Mouse (Mus musculus) hematopoietic stem cell, adult 5-6 weeks (primary cell): ENCODE measurements around the gene 1700016C15Rik. TPM values are rescaled to one million over a fixed set of nuclear protein-coding genes. Genes with fewer than 3 reads are reported as not detected.
A peak's percentile ranks its signal among the peaks of the same experiment; 100 is the strongest.

ENCODE experiments used
- ATAC-seq, 2 experiments: fragments of 125-278 bp in 1 of 2; replicated peaks in 1 of 2; 2 replicates each; pipeline ENCODE4 v1.8.0; 2016 to 2017; ENCODE audit warnings: inconsistent platforms in 2 of 2, mild to moderate bottlenecking in 2 of 2, moderate number of reproducible peaks in 2 of 2, low read depth in 1 of 2, moderate TSS enrichment in 1 of 2; ENCODE audit not compliant: low FRiP score in 2 of 2, poor library complexity in 2 of 2, severe bottlenecking in 2 of 2, insufficient read depth in 1 of 2, low TSS enrichment in 1 of 2
- total RNA-seq: library from RNA; stranded (forward); fragments of 172-1452, 232-1000 nt; gene quantifications from 2 replicates; pipeline ENCODE4 v1.2.3, GENCODE M21; 2017

1700016C15Rik gene
- total RNA-seq, result not detected in 2 replicates

- no peak for ATAC-seq
These were observed at the start of gene 1700016C15Rik for GRCm38 (mm10) chr1:177729043-177730024. 1700016C15Rik (plus strand) TSS chr1:177729814.

GRCm38 (mm10) chr1:177681239-177681638 lies 48.4 kb upstream of the 1700016C15Rik start:
- peak; percentile 72 to 78 for ATAC-seq

- no peak for ATAC-seq
These were observed 45.4 kb upstream of the 1700016C15Rik start for GRCm38 (mm10) chr1:177683931-177684836.

- peak; percentile 49 to 69; a peak in 3 of 4 replicates for ATAC-seq
These were observed 44.7 kb upstream of the 1700016C15Rik start for GRCm38 (mm10) chr1:177684901-177685300.

- ATAC-seq, result no peak
These were observed 43.5 kb upstream of the 1700016C15Rik start for GRCm38 (mm10) chr1:177686137-177686536.

GRCm38 (mm10) chr1:177686982-177687381 lies 42.6 kb upstream of the 1700016C15Rik start:
- no peak for ATAC-seq

GRCm38 (mm10) chr1:177692491-177692890 lies 37.1 kb upstream of the 1700016C15Rik start:
- ATAC-seq, result no peak

GRCm38 (mm10) chr1:177693486-177694252 lies 35.9 kb upstream of the 1700016C15Rik start:
- no peak for ATAC-seq

- ATAC-seq, result no peak
These were observed 29.1 kb upstream of the 1700016C15Rik start for GRCm38 (mm10) chr1:177700560-177700959.

- peak; percentile 76 to 85 for ATAC-seq
These were observed 27.0 kb upstream of the 1700016C15Rik start for GRCm38 (mm10) chr1:177702481-177703146.

GRCm38 (mm10) chr1:177703147-177703807 lies 26.3 kb upstream of the 1700016C15Rik start:
- no peak for ATAC-seq

GRCm38 (mm10) chr1:177705204-177705603 lies 24.4 kb upstream of the 1700016C15Rik start:
- ATAC-seq, result peak in 1 of 2 experiments; percentile 52; a peak in 1 of 4 replicates

GRCm38 (mm10) chr1:177707571-177707970 lies 22.0 kb upstream of the 1700016C15Rik start:
- no peak for ATAC-seq

GRCm38 (mm10) chr1:177708583-177709055 lies 21.0 kb upstream of the 1700016C15Rik start:
- no peak for ATAC-seq

- no peak; a peak in 1 of 4 replicates for ATAC-seq
These were observed 18.6 kb upstream of the 1700016C15Rik start for GRCm38 (mm10) chr1:177711000-177711399.

- peak in 1 of 2 experiments; percentile 41; a peak in 1 of 4 replicates for ATAC-seq
These were observed 18.2 kb upstream of the 1700016C15Rik start for GRCm38 (mm10) chr1:177711418-177711817.
